Mouse (Mus musculus) lung, adult 2 months (tissue): Measurements from ENCODE around the gene Mgmt. TPM values are rescaled to one million over a fixed set of nuclear protein-coding genes. Genes with fewer than 3 reads are reported as not detected.

Experiments
- DNase-seq: peaks from one replicate; pipeline ENCODE4 v3.0.0; 2022
- H3K4me1 ChIP-seq: fragments of 200-500 bp; 2 replicates; pipeline ENCODE4 v1.6.1; 2011; ENCODE audit warnings: low read length; ENCODE audit not compliant: control insufficient read depth, insufficient read depth
- H3K4me3 ChIP-seq: fragments of 200-500 bp; replicated peaks from 2 replicates; pipeline ENCODE3; 2011; ENCODE audit warnings: low read depth, mild to moderate bottlenecking, control low read depth, low read length; ENCODE audit errors: extremely low read depth
- CTCF ChIP-seq: fragments of 200-500 bp; IDR thresholded peaks from 2 replicates; pipeline ENCODE4 v1.5.1; 2011; ENCODE audit warnings: mild to moderate bottlenecking, low read length, control low read depth; ENCODE audit not compliant: insufficient read depth
- POLR2A ChIP-seq: fragments of 200-500 bp; IDR thresholded peaks from 2 replicates; pipeline ENCODE4 v1.6.1; 2011; ENCODE audit warnings: low read depth, mild to moderate bottlenecking, control low read depth, low read length, borderline replicate concordance; ENCODE audit errors: extremely low read depth
- WGBS: fragments of 180-500 bp; shearing (Covaris S2); methylation state at CpG from one replicate; pipeline ENCODE4 v1.1.7; 2018; 5-methylcytosine and 5-hydroxymethylcytosine counted together
- polyA plus RNA-seq: library from polyadenylated mRNA; depleted of rRNA; stranded (reverse); fragments of >200 nt; gene quantifications from 2 replicates; pipeline ENCODE4 v1.2.3, GENCODE M21; 2012

Gene Mgmt
- polyA plus RNA-seq, 1 experiment: 1.7 TPM

DNA sequence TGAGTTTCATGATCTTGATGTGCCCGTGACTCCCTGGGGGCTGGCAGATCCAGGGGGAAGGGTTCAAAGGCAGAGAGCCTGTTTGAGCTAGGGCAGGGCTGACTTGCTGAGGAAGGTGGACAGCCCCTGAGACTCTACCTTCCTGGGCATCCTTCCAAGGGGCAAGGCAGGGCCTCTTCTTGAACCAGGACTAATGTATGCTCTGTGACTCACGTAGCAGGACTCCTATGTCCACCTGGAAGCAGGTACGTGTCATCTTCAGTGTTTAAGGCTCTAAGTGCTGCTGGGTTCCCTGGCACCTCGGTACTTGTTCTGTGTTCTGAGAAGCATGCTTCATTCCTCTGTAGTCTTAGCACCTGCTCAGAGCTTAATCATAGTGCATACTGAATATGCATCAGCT is 143.1 kb downstream of the Mgmt start:
- Histone ChIP-seq H3K4me3 (no peak overlapping the region), H3K4me1 (no peaks in the 10 kb centered on the region)
- WGBS: 75% methylated on average over 4 of the region's 4 CpGs
- DNase-seq: peak; percentile 19
- TF ChIP-seq POLR2A (no peak), CTCF (no peak)

DNA sequence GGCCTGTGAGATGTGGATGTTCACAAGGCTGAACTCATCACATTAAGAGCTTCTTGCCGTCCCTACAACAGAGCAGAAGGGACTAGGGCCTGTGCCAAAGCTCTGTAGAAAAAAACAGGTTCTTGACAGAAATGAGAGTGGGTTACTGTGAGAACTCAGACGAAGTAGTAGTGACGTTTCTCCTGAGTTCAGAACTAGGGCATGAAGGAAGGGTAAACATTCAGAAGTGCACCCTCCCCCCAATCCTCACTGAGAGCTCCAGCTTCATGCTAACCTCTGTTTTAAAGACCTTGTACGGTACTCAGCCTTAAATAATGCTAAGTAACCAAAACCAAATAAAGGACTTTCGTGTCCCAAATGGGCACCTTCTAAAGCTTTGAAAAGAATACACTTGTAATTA is 143.5 kb downstream of the Mgmt start:
- TF ChIP-seq POLR2A (no peak), CTCF (no peak)
- no peak for DNase-seq
- WGBS: 56% methylated on average over 5 of the region's 5 CpGs
- Histone ChIP-seq H3K4me3 (no peak overlapping the region), H3K4me1 (no peaks in the 10 kb centered on the region)

DNA sequence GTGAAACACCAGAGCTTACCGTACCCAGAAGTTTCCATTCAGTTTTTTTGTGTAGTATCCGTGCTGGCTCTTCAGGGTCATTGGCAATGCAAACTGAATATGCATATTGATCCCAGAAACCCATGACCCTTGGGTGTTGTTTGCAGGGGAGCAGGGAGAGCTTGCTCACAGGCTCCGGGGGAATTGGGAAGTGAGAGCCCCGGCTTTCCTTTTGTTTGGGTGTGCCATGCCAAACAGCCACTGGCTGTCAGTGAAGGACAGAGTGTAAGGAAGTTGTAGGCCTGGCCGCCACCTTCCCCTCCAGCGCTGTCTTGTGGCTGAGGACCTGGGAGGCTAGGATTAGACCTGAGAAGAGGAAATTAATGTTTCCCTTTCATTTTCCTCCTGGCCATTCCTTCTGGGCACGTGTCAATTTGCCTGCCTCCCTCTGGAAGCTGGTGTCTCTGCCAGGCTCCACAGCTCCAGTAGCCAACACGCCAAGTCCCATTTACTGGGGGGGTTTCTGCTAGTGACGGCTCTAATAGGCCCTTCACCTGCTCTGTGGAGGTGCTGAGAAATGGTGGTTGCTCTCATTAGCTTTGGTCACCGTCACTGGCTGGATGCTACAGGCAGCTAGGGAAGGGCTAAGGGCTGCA is 144.0 kb downstream of the Mgmt start:
- TF ChIP-seq POLR2A (no peak), CTCF (no peak)
- 45% methylated on average over 10 of the region's 10 CpGs for WGBS
- no peak for DNase-seq
- no peaks in the 10 kb centered on the region for H3K4me1 ChIP-seq
- no peak overlapping the region for H3K4me3 ChIP-seq

DNA sequence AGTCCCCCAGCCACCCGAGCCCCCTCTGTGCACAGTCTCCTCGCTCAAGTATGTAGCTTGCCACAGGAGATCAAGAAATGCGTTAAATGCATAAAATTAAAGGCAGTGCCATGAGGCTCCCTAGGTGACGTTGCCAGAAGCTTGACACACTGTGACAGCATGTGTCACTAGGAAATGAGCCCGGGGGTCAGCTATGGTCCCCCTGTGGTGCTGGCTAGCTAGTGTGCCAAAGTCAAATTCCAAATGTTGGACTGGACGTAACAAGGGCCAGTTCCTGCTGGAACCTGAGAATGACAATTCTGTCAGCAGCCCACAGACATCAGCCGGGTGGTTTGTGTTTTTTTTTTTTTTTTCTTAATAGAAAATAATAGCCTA is 144.5 kb downstream of the Mgmt start:
- no peak for TF ChIP-seq CTCF
- no peak for TF ChIP-seq POLR2A
- DNase-seq: no peak
- H3K4me1 ChIP-seq: no peaks in the 10 kb centered on the region
- H3K4me3 ChIP-seq: no peak overlapping the region
- 61% methylated on average over 7 of the region's 7 CpGs for WGBS

DNA sequence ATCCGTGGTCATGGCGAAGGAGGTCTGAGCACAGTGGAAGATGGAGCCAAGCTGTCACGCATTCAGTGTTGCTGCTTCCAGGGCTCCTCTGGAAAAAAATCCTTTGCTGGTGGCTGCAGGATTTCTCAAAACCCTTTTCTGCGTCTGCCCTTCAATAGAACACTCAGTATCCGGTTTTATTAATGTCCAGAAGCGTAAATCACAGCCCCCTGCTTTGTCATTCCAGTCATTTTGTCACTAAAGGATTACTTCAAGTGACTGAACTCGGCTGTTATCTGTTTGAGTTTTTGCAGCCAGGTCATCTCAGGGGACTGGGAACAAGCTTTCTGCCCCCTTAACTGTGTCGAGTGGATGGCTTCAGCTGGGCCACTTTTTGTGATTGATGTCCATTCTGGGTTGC is 146.2 kb downstream of the Mgmt start:
- Histone ChIP-seq H3K4me3 (no peak overlapping the region), H3K4me1 (no peaks in the 10 kb centered on the region)
- DNase-seq: no peak
- WGBS: 50% methylated on average over 8 of the region's 8 CpGs
- TF ChIP-seq POLR2A (no peak), CTCF (no peak)

DNA sequence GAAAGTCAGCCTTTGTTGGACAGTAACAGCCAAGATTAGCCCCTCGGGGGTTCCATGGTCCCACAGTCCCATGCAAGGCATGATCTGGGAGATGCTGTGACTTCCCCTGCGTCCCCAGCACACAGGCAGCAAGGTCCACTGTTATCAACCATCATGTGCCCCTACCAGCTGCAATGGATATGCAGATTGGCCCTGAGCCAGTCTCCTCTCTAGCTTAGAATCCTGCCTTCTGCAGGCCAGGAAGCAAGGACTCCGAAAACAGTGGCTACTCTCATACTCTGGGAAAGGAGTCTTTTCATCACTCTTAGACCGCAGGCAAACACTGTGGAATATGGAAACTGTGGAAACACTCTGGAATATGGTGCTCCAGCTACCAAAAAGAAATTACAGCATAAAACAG is 152.5 kb downstream of the Mgmt start:
- no peaks in the 10 kb centered on the region for H3K4me1 ChIP-seq
- 83% methylated on average over 4 of the region's 4 CpGs for WGBS
- TF ChIP-seq POLR2A (no peak), CTCF (no peak)
- no peak overlapping the region for H3K4me3 ChIP-seq
- no peak for DNase-seq

DNA sequence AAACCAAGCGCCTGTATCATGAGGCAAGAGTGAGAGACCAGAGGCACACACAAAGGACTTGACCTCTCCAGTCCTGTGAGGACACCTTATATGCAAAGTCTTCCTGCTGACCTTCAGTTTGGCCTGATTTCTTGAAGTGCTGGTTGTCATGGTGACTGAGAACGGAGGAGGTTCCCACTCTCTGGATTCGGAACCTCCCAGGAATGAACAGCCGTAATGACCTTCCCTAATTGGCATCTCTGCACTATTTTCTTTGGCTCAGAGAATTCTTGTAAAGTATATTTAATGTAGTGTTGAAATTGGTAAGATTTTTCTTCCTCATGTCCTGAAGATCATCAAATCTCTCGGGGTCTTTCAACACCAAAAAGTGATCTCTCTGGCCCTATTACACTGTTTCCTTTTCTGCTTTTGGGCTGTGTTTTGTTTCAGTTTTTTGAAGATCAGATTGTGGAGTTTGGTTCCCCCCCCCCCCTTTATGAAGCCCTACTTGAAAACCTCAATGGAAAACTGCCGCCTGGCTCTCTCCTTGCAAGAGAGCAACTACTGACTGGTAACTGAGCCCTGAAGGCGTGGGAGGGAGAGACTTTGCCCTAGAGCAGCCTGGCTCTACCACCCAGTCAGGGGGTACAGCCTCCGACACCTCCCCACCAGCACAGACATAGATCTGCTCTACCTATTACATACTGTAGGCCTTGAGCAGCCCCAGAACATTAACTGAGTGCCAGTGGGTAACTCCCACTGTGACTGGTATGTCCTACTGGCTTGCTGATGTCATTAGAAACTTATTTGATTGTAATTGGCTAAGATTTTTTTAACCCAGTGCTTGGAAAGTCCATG is 153.9 kb downstream of the Mgmt start:
- H3K4me1 ChIP-seq: no peaks in the 10 kb centered on the region
- 62% methylated on average over 8 of the region's 8 CpGs for WGBS
- no peak for DNase-seq
- TF ChIP-seq CTCF (no peak), POLR2A (no peak)
- H3K4me3 ChIP-seq: no peak overlapping the region

DNA sequence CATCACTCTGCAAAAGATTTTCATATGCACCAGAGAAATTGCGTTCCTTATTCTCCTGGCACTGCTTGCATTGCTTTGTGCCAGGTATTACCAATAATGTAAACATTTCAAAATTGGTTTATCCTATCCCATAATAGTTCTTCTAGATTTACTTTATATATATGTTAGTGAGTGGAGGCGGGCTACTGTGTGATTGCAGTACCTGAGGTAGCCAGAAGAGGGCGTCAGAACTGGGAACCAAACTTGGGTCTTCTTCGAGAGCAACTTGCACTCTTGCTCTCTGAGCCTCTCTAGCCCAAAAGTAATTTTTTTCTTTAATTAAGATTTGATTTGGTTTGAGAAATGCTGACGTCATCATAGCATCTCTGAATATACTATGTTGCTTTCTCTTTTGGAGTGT is 159.9 kb downstream of the Mgmt start:
- Histone ChIP-seq H3K4me3 (no peak overlapping the region), H3K4me1 (no peaks in the 10 kb centered on the region)
- TF ChIP-seq POLR2A: no peak
- TF ChIP-seq CTCF: 0 out of 2 replicates have a peak, but pooled peaks have one; percentile 6
- WGBS: 67% methylated on average over 5 of the region's 5 CpGs
- no peak for DNase-seq

DNA sequence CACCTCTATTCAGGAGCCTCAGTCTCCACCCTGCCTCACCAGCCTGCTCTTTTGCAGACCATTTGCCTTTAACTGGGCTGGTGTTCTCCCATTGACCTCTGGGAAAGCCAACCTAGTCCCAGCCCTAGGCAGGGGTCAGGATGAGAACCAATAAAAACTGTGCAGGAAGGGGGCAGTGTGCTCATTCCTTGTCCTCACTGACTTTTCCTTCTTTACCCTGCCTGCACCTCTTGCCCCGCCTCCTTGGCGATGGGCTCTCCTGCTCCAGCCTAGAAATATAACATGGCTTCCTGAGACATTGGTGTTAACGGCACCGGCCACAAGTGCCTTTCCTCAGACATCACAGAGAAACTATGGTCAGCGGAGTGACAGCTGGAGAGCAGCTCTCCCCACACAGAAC is 161.7 kb downstream of the Mgmt start:
- WGBS: 43% methylated on average over 5 of the region's 5 CpGs
- DNase-seq: no peak
- TF ChIP-seq POLR2A: no peak
- TF ChIP-seq CTCF: no peak
- no peaks in the 10 kb centered on the region for H3K4me1 ChIP-seq
- no peak overlapping the region for H3K4me3 ChIP-seq

DNA sequence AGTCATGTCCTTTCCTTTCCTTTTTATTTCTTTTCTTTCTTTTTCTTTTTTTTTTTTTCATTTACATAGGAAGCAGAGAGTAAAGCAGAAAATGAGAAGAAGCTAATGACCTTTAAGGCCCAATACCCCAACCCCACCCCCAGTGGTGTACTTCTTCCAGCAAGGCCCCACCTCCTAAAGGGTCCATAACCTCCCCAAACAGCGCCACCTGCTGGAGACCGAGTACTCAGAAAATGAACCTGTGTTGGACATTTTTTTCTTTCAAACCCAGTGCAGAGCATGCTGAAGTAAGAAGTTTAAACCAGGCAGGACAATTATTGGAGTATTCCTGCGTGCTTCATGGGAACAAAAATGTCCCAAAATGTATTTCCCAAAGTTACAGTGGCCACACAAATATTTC is 166.1 kb downstream of the Mgmt start:
- Histone ChIP-seq H3K4me1 (no peaks in the 10 kb centered on the region), H3K4me3 (no peak overlapping the region)
- no peak for DNase-seq
- TF ChIP-seq POLR2A: no peak
- TF ChIP-seq CTCF: no peak
- WGBS: 47% methylated on average over 3 of the region's 3 CpGs
